Mouse (Mus musculus): ENCODE data around the gene Tnr. TPM values are rescaled to one million over a fixed set of nuclear protein-coding genes. Genes with fewer than 3 reads are reported as not detected.

The Tnr gene
- polyA plus RNA-seq, 1 experiment from 2014 or later: 0.01 TPM

DNA sequence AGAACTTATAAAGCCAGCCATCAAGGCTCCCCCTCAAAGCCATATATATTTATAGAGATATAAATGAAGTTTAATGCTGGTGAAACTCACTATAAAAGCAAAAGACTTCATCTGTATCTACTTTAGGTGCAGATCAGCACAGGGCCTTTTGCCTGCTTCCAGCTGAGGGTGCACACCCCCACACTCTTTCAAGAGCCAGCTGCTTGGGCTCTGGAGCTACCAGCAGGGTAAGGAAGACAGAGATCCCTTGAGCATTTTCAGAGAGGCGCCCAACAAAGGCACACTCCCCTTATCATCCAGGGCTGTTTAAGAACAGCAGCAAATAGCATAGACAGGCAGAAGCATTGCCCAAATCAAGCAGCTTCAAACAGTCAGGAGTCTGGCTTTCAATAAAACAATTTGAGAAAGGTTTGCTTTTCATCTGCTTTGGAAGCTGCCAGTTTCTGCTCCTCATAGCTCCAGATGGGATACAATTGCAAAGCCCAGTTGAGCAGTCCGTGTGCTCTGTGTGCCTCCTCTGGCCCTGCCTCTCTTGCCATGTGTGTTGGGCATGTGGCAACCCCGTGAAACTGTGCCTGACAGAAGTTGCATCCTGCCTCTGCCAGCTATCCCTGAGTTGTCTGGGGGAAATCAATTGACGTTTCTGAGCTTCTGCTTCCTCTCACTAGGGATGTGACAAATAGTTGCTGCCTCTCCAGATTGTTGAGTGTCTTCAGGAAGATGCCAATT is 9.4 kb downstream of the Tnr start:
- Histone ChIP-seq H3K9me3 (replicated peaks) (no peaks in the 10 kb centered on the region), H3K9ac (no peak overlapping the region), H3K4me1 (no peaks in the 10 kb centered on the region), H3K27me3 (replicated peaks) (no peaks in the 10 kb centered on the region), H3K27ac (no peak overlapping the region), H3K36me3 (no peaks in the 10 kb centered on the region), H3K4me2 (no peak overlapping the region), H3K4me3 (no peak overlapping the region)
- WGBS (ENCODE audit: insufficient replicate concordance): 31% methylated on average over 4 of the region's 4 CpGs
- no peak for ATAC-seq

- Histone ChIP-seq H3K27ac (no peak overlapping the region), H3K9ac (no peak overlapping the region), H3K4me2 (no peak overlapping the region), H3K9me3 (replicated peaks) (no peaks in the 10 kb centered on the region), H3K4me3 (no peak overlapping the region), H3K4me1 (no peaks in the 10 kb centered on the region), H3K27me3 (replicated peaks) (no peaks in the 10 kb centered on the region), H3K36me3 (no peaks in the 10 kb centered on the region)
- ATAC-seq: no peak
- WGBS (ENCODE audit: insufficient replicate concordance): 10% methylated on average over 4 of the region's 4 CpGs
Observed at GRCm38 (mm10) chr1:159535582-159535981, 12.0 kb downstream of the Tnr start.

DNA sequence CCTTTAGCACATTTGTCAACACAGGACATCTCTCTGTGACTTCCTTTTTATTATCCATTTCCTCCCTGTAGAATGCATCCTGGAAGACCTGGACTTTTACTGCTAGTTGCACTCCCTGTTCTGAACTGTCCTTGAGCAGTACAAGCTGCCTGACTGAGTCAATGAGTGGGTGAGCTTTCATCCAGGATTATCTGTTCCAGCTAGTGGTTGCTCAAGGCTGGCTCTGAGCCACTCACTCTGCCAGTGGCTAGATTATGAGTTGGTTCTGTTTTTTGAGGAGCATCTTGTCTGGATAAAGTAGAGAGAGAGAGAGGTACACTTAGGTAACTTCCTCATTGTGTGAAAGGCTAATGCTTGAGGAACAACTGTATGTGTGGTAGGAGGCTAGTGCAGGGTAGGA is 14.0 kb downstream of the Tnr start:
- Histone ChIP-seq H3K4me1 (no peaks in the 10 kb centered on the region), H3K27ac (no peak overlapping the region), H3K27me3 (replicated peaks) (no peaks in the 10 kb centered on the region), H3K36me3 (no peaks in the 10 kb centered on the region), H3K9ac (no peak overlapping the region), H3K9me3 (replicated peaks) (no peaks in the 10 kb centered on the region), H3K4me2 (no peak overlapping the region), H3K4me3 (no peak overlapping the region)
- ATAC-seq: no peak

GRCm38 (mm10) chr1:159538076-159538475 is 14.5 kb downstream of the Tnr start:
- Histone ChIP-seq H3K36me3 (no peaks in the 10 kb centered on the region), H3K9ac (no peak overlapping the region), H3K4me2 (no peak overlapping the region), H3K9me3 (replicated peaks) (no peaks in the 10 kb centered on the region), H3K4me3 (no peak overlapping the region), H3K27me3 (replicated peaks) (no peaks in the 10 kb centered on the region), H3K27ac (no peak overlapping the region), H3K4me1 (no peaks in the 10 kb centered on the region)
- no peak for ATAC-seq
- WGBS (ENCODE audit: insufficient replicate concordance): 54% methylated on average over 7 of the region's 7 CpGs

- Histone ChIP-seq H3K9ac (no peak overlapping the region), H3K27ac (no peak overlapping the region), H3K4me1 (no peaks in the 10 kb centered on the region), H3K4me3 (no peak overlapping the region), H3K36me3 (no peaks in the 10 kb centered on the region), H3K27me3 (replicated peaks) (no peaks in the 10 kb centered on the region), H3K9me3 (replicated peaks) (no peaks in the 10 kb centered on the region), H3K4me2 (no peak overlapping the region)
- WGBS (ENCODE audit: insufficient replicate concordance): 64% methylated on average over 9 of the region's 9 CpGs
- ATAC-seq: no peak
Observed at GRCm38 (mm10) chr1:159545470-159546145, 22.0 kb downstream of the Tnr start.

DNA sequence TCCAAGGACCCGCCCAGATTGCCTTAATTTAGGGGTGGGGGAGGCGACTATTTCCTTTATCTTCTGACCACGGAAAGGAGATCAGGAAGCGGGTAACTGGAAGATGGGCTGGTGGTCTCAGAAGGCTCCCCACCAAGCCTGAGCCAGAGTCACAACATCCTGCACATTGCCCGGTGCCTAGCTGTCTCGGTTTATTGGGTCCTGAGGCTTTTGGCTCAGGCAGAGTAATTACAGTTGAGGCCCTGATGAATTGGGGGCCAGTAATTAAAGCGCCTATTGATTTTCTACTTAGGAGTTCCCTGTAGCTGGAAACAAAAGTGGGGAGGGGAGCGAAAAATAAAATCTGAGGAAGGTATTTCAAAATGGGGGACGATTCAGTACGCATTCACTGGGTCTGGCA is 27.5 kb downstream of the Tnr start:
- no peak for ATAC-seq
- no peaks in the 10 kb centered on the region for H3K9me3 ChIP-seq (replicated peaks)
- no peak overlapping the region for H3K27ac ChIP-seq
- H3K4me1 ChIP-seq: no peaks in the 10 kb centered on the region
- H3K36me3 ChIP-seq: no peaks in the 10 kb centered on the region
- no peak overlapping the region for H3K9ac ChIP-seq
- H3K27me3 ChIP-seq (replicated peaks): no peaks in the 10 kb centered on the region
- no peak overlapping the region for H3K4me3 ChIP-seq
- no peak overlapping the region for H3K4me2 ChIP-seq
- WGBS (ENCODE audit: insufficient replicate concordance): 43% methylated on average over 10 of the region's 10 CpGs

DNA sequence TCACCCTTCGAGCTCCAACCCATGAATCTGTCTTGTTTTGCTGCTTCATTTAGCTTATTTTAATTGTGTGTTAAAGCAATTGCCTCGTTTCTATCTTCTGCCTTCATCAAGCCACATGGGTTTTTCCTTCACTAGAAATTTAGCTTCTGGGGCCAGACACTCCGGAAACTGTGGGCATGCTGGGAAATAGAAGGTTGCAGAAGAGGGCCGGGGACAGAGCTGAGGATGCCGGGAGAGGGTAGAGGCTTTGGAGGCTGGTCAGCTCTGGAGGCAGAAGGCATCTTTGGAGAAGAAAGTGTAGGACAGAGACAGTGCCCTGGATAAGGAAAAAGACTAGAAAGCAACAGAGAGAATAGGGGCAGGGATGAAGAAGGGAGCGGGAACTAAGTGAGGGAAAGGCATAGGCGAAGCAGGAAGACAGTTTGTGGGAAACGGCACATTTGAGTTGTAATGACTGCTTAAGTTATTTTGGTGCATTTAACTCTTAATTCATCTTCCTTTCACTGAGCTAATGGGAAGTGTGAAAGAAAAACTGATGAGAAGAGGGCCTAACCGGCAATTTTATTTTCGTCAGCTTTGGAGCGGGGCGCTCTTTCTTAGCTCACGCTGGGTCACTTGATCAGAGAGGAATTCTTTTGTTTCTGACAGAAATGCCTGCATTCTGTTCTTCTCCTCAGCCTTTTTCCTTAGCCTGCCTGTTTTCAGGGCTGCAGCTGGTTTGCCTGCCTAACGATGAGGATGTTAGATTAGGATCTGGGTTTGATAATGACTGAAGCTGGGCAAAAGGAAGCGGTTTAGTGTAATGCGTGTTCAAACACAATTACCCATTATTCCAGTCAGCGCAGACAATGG is 28.2 kb downstream of the Tnr start:
- no peak for ATAC-seq
- Histone ChIP-seq H3K4me1 (no peaks in the 10 kb centered on the region), H3K27me3 (replicated peaks) (no peaks in the 10 kb centered on the region), H3K27ac (no peak overlapping the region), H3K9ac (no peak overlapping the region), H3K36me3 (no peaks in the 10 kb centered on the region), H3K4me2 (no peak overlapping the region), H3K9me3 (replicated peaks) (no peaks in the 10 kb centered on the region), H3K4me3 (no peak overlapping the region)
- 37% methylated on average over 17 of the region's 17 CpGs for WGBS (ENCODE audit: insufficient replicate concordance)

GRCm38 (mm10) chr1:159561616-159562015 is 38.0 kb downstream of the Tnr start:
- no peaks in the 10 kb centered on the region for H3K4me1 ChIP-seq
- H3K9me3 ChIP-seq (replicated peaks): no peaks in the 10 kb centered on the region
- no peak overlapping the region for H3K27ac ChIP-seq
- H3K36me3 ChIP-seq: no peaks in the 10 kb centered on the region
- H3K4me2 ChIP-seq: no peak overlapping the region
- H3K27me3 ChIP-seq (replicated peaks): no peaks in the 10 kb centered on the region
- WGBS (ENCODE audit: insufficient replicate concordance): 58% methylated on average over 3 of the region's 3 CpGs
- H3K4me3 ChIP-seq: no peak overlapping the region
- H3K9ac ChIP-seq: no peak overlapping the region
- no peak for ATAC-seq

DNA sequence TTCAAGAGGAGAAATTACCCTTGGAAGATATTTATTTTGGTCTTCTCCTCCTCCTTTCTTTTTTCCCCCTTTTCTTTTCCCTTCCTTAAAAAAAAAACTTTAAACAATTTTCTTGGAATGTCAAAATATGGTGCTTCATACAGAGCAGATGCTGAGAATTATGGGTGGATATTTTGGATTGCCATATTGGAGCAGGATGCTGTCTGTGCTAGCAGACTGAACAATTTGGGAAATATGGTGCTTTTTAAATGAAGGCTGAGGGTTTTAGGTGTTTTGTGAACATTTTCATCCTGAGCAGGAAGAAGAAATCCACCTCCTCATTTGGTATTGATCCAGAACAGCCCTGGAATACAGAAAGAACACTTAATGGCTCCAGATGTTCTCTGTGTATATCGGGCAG is 41.6 kb downstream of the Tnr start:
- WGBS (ENCODE audit: insufficient replicate concordance): 72% methylated on average over 1 of the region's 1 CpGs
- no peaks in the 10 kb centered on the region for H3K36me3 ChIP-seq
- no peak overlapping the region for H3K4me2 ChIP-seq
- H3K4me1 ChIP-seq: no peaks in the 10 kb centered on the region
- no peaks in the 10 kb centered on the region for H3K9me3 ChIP-seq (replicated peaks)
- no peaks in the 10 kb centered on the region for H3K27me3 ChIP-seq (replicated peaks)
- no peak overlapping the region for H3K4me3 ChIP-seq
- H3K9ac ChIP-seq: no peak overlapping the region
- no peak overlapping the region for H3K27ac ChIP-seq
- ATAC-seq: no peak

GRCm38 (mm10) chr1:159566046-159566445 is 42.5 kb downstream of the Tnr start:
- Histone ChIP-seq H3K36me3 (no peaks in the 10 kb centered on the region), H3K4me1 (no peaks in the 10 kb centered on the region), H3K27me3 (replicated peaks) (no peaks in the 10 kb centered on the region), H3K9me3 (replicated peaks) (no peaks in the 10 kb centered on the region), H3K4me2 (no peak overlapping the region), H3K4me3 (no peak overlapping the region), H3K27ac (no peak overlapping the region), H3K9ac (no peak overlapping the region)
- ATAC-seq: no peak
- 61% methylated on average over 6 of the region's 6 CpGs for WGBS (ENCODE audit: insufficient replicate concordance)

DNA sequence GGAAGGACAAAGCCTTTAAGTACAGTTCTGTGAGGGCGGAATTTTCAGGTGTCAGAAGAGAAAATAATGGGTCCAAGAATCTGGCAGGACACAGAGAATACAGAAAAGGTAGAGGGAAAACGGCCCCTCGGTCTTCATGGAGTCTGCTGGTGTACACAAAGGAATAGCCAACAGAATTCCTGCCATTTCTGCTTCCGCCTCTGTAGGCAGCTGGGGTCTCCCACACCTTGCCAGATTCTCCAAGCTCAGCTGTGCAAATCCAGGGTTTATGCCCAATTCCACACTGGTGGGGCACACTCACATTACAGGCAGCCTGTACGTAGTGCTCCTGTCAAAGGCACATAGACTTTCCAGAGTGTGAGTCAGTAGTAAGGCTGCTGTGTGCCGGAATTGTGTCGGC is 43.6 kb downstream of the Tnr start:
- no peak for ATAC-seq
- H3K4me1 ChIP-seq: no peaks in the 10 kb centered on the region
- no peak overlapping the region for H3K4me3 ChIP-seq
- WGBS (ENCODE audit: insufficient replicate concordance): 66% methylated on average over 7 of the region's 7 CpGs
- no peaks in the 10 kb centered on the region for H3K36me3 ChIP-seq
- H3K27me3 ChIP-seq (replicated peaks): no peaks in the 10 kb centered on the region
- H3K9ac ChIP-seq: no peak overlapping the region
- H3K9me3 ChIP-seq (replicated peaks): no peaks in the 10 kb centered on the region
- H3K4me2 ChIP-seq: no peak overlapping the region
- no peak overlapping the region for H3K27ac ChIP-seq

DNA sequence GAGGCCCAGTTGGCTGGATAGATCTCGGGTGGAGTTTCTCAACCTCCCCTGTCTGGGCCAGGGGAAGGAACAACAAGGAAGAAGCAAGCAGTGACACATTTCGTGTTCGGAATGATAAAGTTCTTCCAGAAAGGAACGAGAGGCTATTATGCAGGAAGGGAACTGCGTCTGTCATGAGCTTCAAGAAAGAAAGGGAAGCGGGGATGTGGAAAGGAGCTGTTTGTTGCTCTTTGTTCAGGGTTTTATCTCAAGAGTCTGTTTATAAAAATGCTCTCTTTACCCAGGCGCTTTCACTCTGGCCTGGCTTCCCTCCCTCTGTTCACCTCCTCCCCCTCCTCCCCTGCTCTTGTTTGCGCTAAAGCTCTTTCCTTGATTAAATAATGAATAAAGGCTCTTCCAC is 46.7 kb downstream of the Tnr start:
- H3K4me1 ChIP-seq: no peaks in the 10 kb centered on the region
- WGBS (ENCODE audit: insufficient replicate concordance): 25% methylated on average over 8 of the region's 8 CpGs
- no peaks in the 10 kb centered on the region for H3K36me3 ChIP-seq
- no peak overlapping the region for H3K4me3 ChIP-seq
- no peak overlapping the region for H3K27ac ChIP-seq
- ATAC-seq: no peak
- no peak overlapping the region for H3K4me2 ChIP-seq
- no peaks in the 10 kb centered on the region for H3K27me3 ChIP-seq (replicated peaks)
- H3K9me3 ChIP-seq (replicated peaks): no peaks in the 10 kb centered on the region
- H3K9ac ChIP-seq: no peak overlapping the region

Data from liver, embryonic 12.5 days (tissue).